Mouse (Mus musculus) gastrocnemius, postnatal 14 days (tissue): ENCODE results near the gene Olfr633. TPM values are rescaled to one million over a fixed set of nuclear protein-coding genes. Genes with fewer than 3 reads are reported as not detected.
"Not testable (repeated sequence)": the region's sequence is repeated elsewhere in the genome, so short reads cannot be mapped to it uniquely, and the experiment has no call there.

ENCODE experiments used
- DNase-seq: peaks from one replicate; pipeline ENCODE4 v3.0.0; 2021; ENCODE audit warnings: mixed read lengths
- intact Hi-C: fragments of 180-260 bp; cut with DNase I; formaldehyde crosslinking; loops from one replicate; pipeline ENCODE4 v1.15.1; 2025; ENCODE audit warnings: low total_unique reads
- long read RNA-seq, 2 experiments: library from polyadenylated mRNA; stranded (forward); transcript quantifications; one replicate each; pipeline ENCODE4 v2.0.0; 2021
- total RNA-seq, 2 experiments: library from RNA; stranded (reverse); gene quantifications; 2 replicates each; pipeline ENCODE4 v1.2.3; 2021

The Olfr633 gene
- not detected for total RNA-seq
- long read RNA-seq, experiment 1 = 0 reads
- long read RNA-seq, experiment 2 = 0 reads

- intact Hi-C loops = no loop called here
- no peak for DNase-seq
Observed at GRCm38 (mm10) chr7:103944137-103944536, at the start of gene Olfr633. Gene Olfr633, plus strand, starts transcription at chr7:103944437.

GRCm38 (mm10) chr7:103903187-103903586, 41.0 kb upstream of the Olfr633 start, which contains the start of gene Olfr65:
Gene Olfr65, plus strand, starts transcription at chr7:103903487.
- intact Hi-C loops = no loop called here
- no peak for DNase-seq

- intact Hi-C loops = no loop called here
- DNase-seq = no peak
Observed at GRCm38 (mm10) chr7:103910047-103910446, 34.2 kb upstream of the Olfr633 start.

GRCm38 (mm10) chr7:103912969-103913511, 31.2 kb upstream of the Olfr633 start:
- intact Hi-C loops = no loop called here
- DNase-seq = no peak

- intact Hi-C loops = no loop called here
- no peak for DNase-seq
Observed at GRCm38 (mm10) chr7:103915338-103915737, 28.9 kb upstream of the Olfr633 start.

GRCm38 (mm10) chr7:103928525-103928924, 15.7 kb upstream of the Olfr633 start, which contains the start of gene Olfr631:
Gene Olfr631, plus strand, starts transcription at chr7:103928825.
- intact Hi-C loops = no loop called here
- DNase-seq = no peak

- DNase-seq = no peak
- intact Hi-C loops = no loop called here
Observed at GRCm38 (mm10) chr7:103934264-103934663, 10.0 kb upstream of the Olfr633 start, which contains the start of gene Olfr632. Gene Olfr632, plus strand, starts transcription at chr7:103934347.

- intact Hi-C loops = no loop called here
- peak; percentile 6 for DNase-seq
Observed at GRCm38 (mm10) chr7:103942730-103943129, 1.5 kb upstream of the Olfr633 start.

- intact Hi-C loops, DNase-seq: not testable (repeated sequence)
Observed at GRCm38 (mm10) chr7:103966873-103967272, 22.6 kb downstream of the Olfr633 start.

- intact Hi-C loops = no loop called here
- DNase-seq = no peak
Observed at GRCm38 (mm10) chr7:103970852-103971251, 26.6 kb downstream of the Olfr633 start, which contains the start of gene Olfr635. Gene Olfr635, plus strand, starts transcription at chr7:103971152.

- DNase-seq = no peak
- intact Hi-C loops = no loop called here
Observed at GRCm38 (mm10) chr7:103971782-103972181, 27.5 kb downstream of the Olfr633 start.

GRCm38 (mm10) chr7:103998446-103998845, 54.2 kb downstream of the Olfr633 start, which contains the start of gene Olfr638:
Gene Olfr638, plus strand, starts transcription at chr7:103998746.
- intact Hi-C loops = no loop called here
- no peak for DNase-seq

Other genes starting within 250 kb of the Olfr633 start
- gene Olfr243, start 229.8 kb upstream of the Olfr633 start, total RNA-seq = not detected
- not detected for gene Olfr628, start 214.1 kb upstream of the Olfr633 start, total RNA-seq
- gene Olfr629, start 199.5 kb upstream of the Olfr633 start, total RNA-seq = not detected
- gene Olfr630, start 187.1 kb upstream of the Olfr633 start, total RNA-seq = not detected
- gene Olfr69, start 172.8 kb upstream of the Olfr633 start, total RNA-seq = not detected
- gene Olfr68, start 164.7 kb upstream of the Olfr633 start, total RNA-seq = not detected
- not detected for gene Olfr67, start 152.6 kb upstream of the Olfr633 start, total RNA-seq
- 100 to 1,000 TPM; 114 to 127 TPM for gene Hbb-bt, start 130.4 kb upstream of the Olfr633 start, total RNA-seq
- gene Hbb-bs, start 116.3 kb upstream of the Olfr633 start, total RNA-seq = 1,000 to 10,000 TPM; 1,097 to 1,122 TPM
- gene Hbb-bh2, start 103.9 kb upstream of the Olfr633 start, total RNA-seq = not detected
- not detected for gene Hbb-bh1, start 101.3 kb upstream of the Olfr633 start, total RNA-seq
- gene Hbb-y, start 91.2 kb upstream of the Olfr633 start, total RNA-seq = not detected
- gene Olfr66, start 58.2 kb upstream of the Olfr633 start, total RNA-seq = not detected
- not detected for gene Olfr64, start 50.0 kb upstream of the Olfr633 start, total RNA-seq
- gene Olfr65, start 41.0 kb upstream of the Olfr633 start, total RNA-seq = not detected
- not detected for gene Olfr631, start 15.6 kb upstream of the Olfr633 start, total RNA-seq
- gene Olfr632, start 10.1 kb upstream of the Olfr633 start, total RNA-seq = not detected
- gene Olfr635, start 26.7 kb downstream of the Olfr633 start, total RNA-seq = not detected
- not detected for gene Olfr638, start 54.3 kb downstream of the Olfr633 start, total RNA-seq
- gene Olfr639, start 72.9 kb downstream of the Olfr633 start, total RNA-seq = not detected
- gene Olfr640, start 81.1 kb downstream of the Olfr633 start, total RNA-seq = not detected
- not detected for gene Olfr641, start 91.0 kb downstream of the Olfr633 start, total RNA-seq
- not detected for gene Olfr642, start 108.2 kb downstream of the Olfr633 start, total RNA-seq
- gene 4930516K23Rik, start 117.0 kb downstream of the Olfr633 start, total RNA-seq = not detected
- not detected for gene Olfr644, start 127.4 kb downstream of the Olfr633 start, total RNA-seq
- gene Olfr645, start 141.0 kb downstream of the Olfr633 start, total RNA-seq = not detected
- not detected for gene Olfr646, start 160.4 kb downstream of the Olfr633 start, total RNA-seq
- gene Ubqln5, start 185.4 kb downstream of the Olfr633 start, total RNA-seq = not detected
- not detected for gene Olfr643, start 193.0 kb downstream of the Olfr633 start, total RNA-seq
- gene Ubqln3, start 198.8 kb downstream of the Olfr633 start, total RNA-seq = not detected
- gene Ubqlnl, start 206.1 kb downstream of the Olfr633 start, total RNA-seq = not detected
- not detected for gene Olfm5, start 220.4 kb downstream of the Olfr633 start, total RNA-seq
- gene Olfr648, start 239.0 kb downstream of the Olfr633 start, total RNA-seq = not detected